ENCODE assay signal across 9 mouse cellular contexts in genomic region chr11:105549164-105550121, GRCm38 (mm10). TPM values are rescaled to one million over a fixed set of nuclear protein-coding genes. Genes with fewer than 3 reads are reported as not detected.
A peak's percentile ranks its signal among the peaks of the same experiment; 100 is the strongest.
DNase-seq lines count a peak whose midpoint lies in the region; ATAC-seq and TF ChIP-seq lines count a peak whose summit lies in the region.
"Had no signal": no experiment of that assay in that cellular context is flagged by ENCODE, and none has a peak within 500 bp of the region (broad histone marks: within the 10 kb centered on the region; RNA-seq: fewer than 3 reads in every experiment).

No protein-coding gene starts in this region.

- no peak for DNase-seq in heart, embryonic 10.5 days (ENCODE audit: low spot score)
- DNase-seq in adrenal gland, adult 8-10 months: peak; percentile 55
- peak; percentile 91 for DNase-seq in kidney, adult 2 months
- peak; percentile 85 for DNase-seq in lung, postnatal 0 days (ENCODE audit: low spot score)
- DNase-seq in cerebellum, adult 9-10 months: no peak
- no peak for DNase-seq in layer of hippocampus, adult 9-11 months

- TF ChIP-seq POLR2A in kidney, adult 2 months (IDR thresholded peaks at IDR 0.05; ENCODE audit: low read depth, low read length): no peak

- no peak overlapping the region for H3K9ac ChIP-seq in heart, embryonic 12.5 days
- H3K9ac ChIP-seq in lung, postnatal 0 days (replicated peaks; ENCODE audit: low read depth): no peak overlapping the region
- H3K9ac ChIP-seq: liver, embryonic 15.5 days had no signal

- peaks cover 34% of the 10 kb centered on the region for H3K4me1 ChIP-seq in heart, embryonic 12.5 days (replicated peaks)
- peaks cover 36% of the 10 kb centered on the region for H3K4me1 ChIP-seq in heart, embryonic 10.5 days
- peaks cover 5% of the 10 kb centered on the region; the same call in 1 of the 2 replicates for H3K4me1 ChIP-seq in kidney, adult 2 months (ENCODE audit: control insufficient read depth, insufficient read depth, low read length)
- H3K4me1 ChIP-seq in lung, postnatal 0 days (ENCODE audit: insufficient read depth, low read depth, low read length): no peaks in the 10 kb centered on the region
- H3K4me1 ChIP-seq: liver, embryonic 15.5 days had no signal

- no peak overlapping the region for H3K4me2 ChIP-seq in heart, embryonic 12.5 days
- H3K4me2 ChIP-seq in lung, postnatal 0 days (replicated peaks; ENCODE audit: low read depth, low read length): no peak overlapping the region
- H3K4me2 ChIP-seq: liver, embryonic 15.5 days had no signal

- ATAC-seq in heart, embryonic 12.5 days (ENCODE audit: insufficient number of reproducible peaks, low FRiP score): no peak
- ATAC-seq in lung, postnatal 0 days: peak; percentile 80
- ATAC-seq in megakaryocyte-erythroid progenitor cell, adult 5-6 weeks (replicated peaks; ENCODE audit: low FRiP score, low TSS enrichment, poor library complexity, severe bottlenecking): no peak

- H3K36me3 ChIP-seq in heart, embryonic 12.5 days: no peaks in the 10 kb centered on the region
- no peaks in the 10 kb centered on the region for H3K36me3 ChIP-seq in heart, embryonic 10.5 days
- no peaks in the 10 kb centered on the region for H3K36me3 ChIP-seq in kidney, adult 2 months (ENCODE audit: control insufficient read depth, insufficient read depth, low read length)
- H3K36me3 ChIP-seq in lung, postnatal 0 days (ENCODE audit: insufficient read depth, low read length): no peaks in the 10 kb centered on the region
- H3K36me3 ChIP-seq: liver, embryonic 15.5 days had no signal

- no peak for TF ChIP-seq CTCF in kidney, adult 2 months (conservative IDR thresholded peaks at IDR 0.05; ENCODE audit: insufficient read depth, insufficient read length, low read depth, low read length)
- TF ChIP-seq CTCF in lung, postnatal 0 days (IDR thresholded peaks at IDR 0.05): no peak

- TF ChIP-seq EP300 in lung, postnatal 0 days (IDR thresholded peaks at IDR 0.05): peak; percentile 59; the same call in 1 of the 2 replicates

- H3K27me3 ChIP-seq in heart, embryonic 12.5 days (replicated peaks): no peaks in the 10 kb centered on the region
- H3K27me3 ChIP-seq in heart, embryonic 10.5 days (ENCODE audit: insufficient read depth, poor library complexity, severe bottlenecking): no peaks in the 10 kb centered on the region
- H3K27me3 ChIP-seq in kidney, adult 2 months (replicated peaks; ENCODE audit: control insufficient read depth, insufficient read depth, low read length): no peaks in the 10 kb centered on the region
- H3K27me3 ChIP-seq in lung, postnatal 0 days (replicated peaks; ENCODE audit: insufficient read depth, low read length): no peaks in the 10 kb centered on the region

- 79% methylated on average over 9 of the region's 9 CpGs for WGBS in heart, embryonic 12.5 days
- 85% methylated on average over 9 of the region's 9 CpGs for WGBS in heart, embryonic 10.5 days
- 44% methylated on average over 9 of the region's 9 CpGs for WGBS in kidney, adult 2 months
- 38% methylated on average over 9 of the region's 9 CpGs for WGBS in lung, postnatal 0 days

- H3K27ac ChIP-seq in heart, embryonic 12.5 days (ENCODE audit: poor library complexity, severe bottlenecking): 0 out of 2 replicates have a peak overlapping the region, but pooled peaks have one; percentile 0
- H3K27ac ChIP-seq in heart, embryonic 10.5 days: no peak overlapping the region; the same call in 1 of the 2 replicates
- 0 out of 2 replicates have a peak overlapping the region, but pooled peaks have one; percentile 35 for H3K27ac ChIP-seq in kidney, adult 2 months (ENCODE audit: insufficient read depth, low read depth, low read length)
- no peak overlapping the region for H3K27ac ChIP-seq in lung, postnatal 0 days (ENCODE audit: low read length)
- H3K27ac ChIP-seq: liver, embryonic 15.5 days had no signal

- H3K4me3 ChIP-seq in heart, embryonic 12.5 days: no peak overlapping the region
- H3K4me3 ChIP-seq in heart, embryonic 10.5 days: no peak overlapping the region
- no peak overlapping the region for H3K4me3 ChIP-seq in kidney, adult 2 months (ENCODE audit: insufficient read depth, low read depth, low read length)
- H3K4me3 ChIP-seq in lung, postnatal 0 days (ENCODE audit: low read depth, low read length): no peak overlapping the region
- H3K4me3 ChIP-seq: liver, embryonic 15.5 days had no signal

- H3K9me3 ChIP-seq in heart, embryonic 12.5 days (replicated peaks): no peaks in the 10 kb centered on the region
- no peaks in the 10 kb centered on the region for H3K9me3 ChIP-seq in heart, embryonic 10.5 days
- H3K9me3 ChIP-seq in lung, postnatal 0 days (ENCODE audit: low read length): no peaks in the 10 kb centered on the region
- H3K9me3 ChIP-seq: liver, embryonic 15.5 days had no signal

RNA-seq across cellular contexts. Expression of gene Tanc2, which starts 40.3 kb away (rescaled TPM):
- 24.4 and 26.1 TPM in 2 replicates for polyA plus RNA-seq in heart, embryonic 12.5 days (2016; fragmentation: Nextera tagmentation; extraction: Ambion mirVana)
- 16.4 and 17.1 TPM in 2 replicates for polyA plus RNA-seq in heart, embryonic 10.5 days (2016; fragmentation: Nextera tagmentation; extraction: Ambion mirVana)
- total RNA-seq in adrenal gland, adult 8-10 months (2022): 10 to 100 TPM; 14.7 to 22.8 (median 18.6) TPM
- 19.0 and 20.5 TPM in 2 replicates for polyA plus RNA-seq in kidney, adult 2 months (2012; rRNA removed)
- polyA plus RNA-seq in lung, postnatal 0 days (2015; fragmentation: Nextera tagmentation; extraction: Ambion mirVana): 11.3 and 11.6 TPM in 2 replicates
- total RNA-seq in megakaryocyte-erythroid progenitor cell, adult 5-6 weeks (2014; fragmentation: Nextera tagmentation): 0.83 and 1.8 TPM in 2 replicates
- total RNA-seq in megakaryocyte-erythroid progenitor cell, adult 5-6 weeks (2017): 0.80 and 5.9 TPM in 2 replicates

Comparison
In these comparisons a context has a peak if more than half of its experiments do, and no peak if none do; other contexts are left out.
1. H3K27ac ChIP-seq: peak in heart, embryonic 12.5 days (single experiment) and kidney, adult 2 months (single experiment); none in heart, embryonic 10.5 days (single experiment) and lung, postnatal 0 days (single experiment).
2. DNase-seq: peak in adrenal gland, adult 8-10 months (single experiment), kidney, adult 2 months (single experiment) and lung, postnatal 0 days (single experiment); none in heart, embryonic 10.5 days (single experiment), cerebellum, adult 9-10 months (single experiment) and layer of hippocampus, adult 9-11 months (single experiment).